Mouse (Mus musculus): ENCODE results near the gene Cxcr6. TPM values are rescaled to one million over a fixed set of nuclear protein-coding genes. Genes with fewer than 3 reads are reported as not detected.

Cxcr6 gene
- total and polyA plus RNA-seq, 3 experiments, result 0.16 to 0.37 TPM; not detected in 1

DNA sequence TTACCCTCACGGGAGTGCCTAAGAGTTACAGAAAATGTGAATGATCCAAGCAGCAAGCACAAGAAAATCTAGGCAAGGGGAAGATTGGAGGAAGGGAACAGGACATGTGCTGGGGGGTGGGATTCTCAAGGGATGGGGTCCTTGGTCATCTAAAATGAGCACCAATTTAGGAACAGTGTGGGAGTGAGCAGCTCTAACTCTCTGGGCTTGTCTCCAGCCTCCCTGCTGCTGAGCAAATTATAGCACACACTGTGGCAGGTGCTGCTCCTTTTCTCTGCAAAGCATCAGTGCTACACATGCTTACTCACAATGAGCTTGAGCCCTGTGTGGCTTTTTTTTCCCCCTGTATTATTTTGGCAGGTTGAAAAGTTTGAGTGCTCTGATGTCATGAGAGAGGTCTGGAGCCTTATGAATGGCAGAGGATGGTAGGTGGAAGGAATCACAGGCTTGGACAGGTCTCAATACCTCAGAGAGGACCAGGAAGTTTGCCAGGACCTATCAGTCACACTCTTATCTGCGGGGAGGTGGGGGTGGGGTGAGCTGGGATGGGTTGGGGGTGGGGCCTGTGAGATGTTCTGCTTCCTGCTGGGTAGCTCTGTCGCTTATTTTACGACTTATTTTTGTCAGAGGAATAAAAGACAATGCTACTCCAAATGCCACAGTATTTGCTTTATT lies 17.3 kb upstream of the Cxcr6 start:
- H3K4me1 ChIP-seq (ENCODE audit: control insufficient read depth, insufficient read depth, low read length), result no peaks in the 10 kb centered on the region
- no peaks in the 10 kb centered on the region for H3K27me3 ChIP-seq (ENCODE audit: control insufficient read depth, insufficient read depth, low read length)
- no peak overlapping the region for H3K9ac ChIP-seq (ENCODE audit: low read depth, low read length)
- H3K79me2 ChIP-seq (replicated peaks; ENCODE audit: control insufficient read depth, insufficient read depth, low read length), result no peaks in the 10 kb centered on the region
- intact Hi-C loops (cut with DNase I), result no loop called here
- no peak overlapping the region for H3K4me3 ChIP-seq
- WGBS, result 54% methylated on average over 4 of the region's 4 CpGs
- H3K27ac ChIP-seq, result no peak overlapping the region
- peaks cover 13% of the 10 kb centered on the region; the same call in 1 of the 2 replicates for H3K36me3 ChIP-seq (ENCODE audit: control insufficient read depth, insufficient read depth, low read length)
- TF ChIP-seq EP300 (IDR thresholded peaks at IDR 0.05; ENCODE audit: insufficient read depth, low read depth, low read length) (no peak), POLR2A (IDR thresholded peaks at IDR 0.05; ENCODE audit: insufficient read depth, low read depth, low read length) (no peak)
- peak in 1 of 2 experiments; percentile 21 for DNase-seq

DNA sequence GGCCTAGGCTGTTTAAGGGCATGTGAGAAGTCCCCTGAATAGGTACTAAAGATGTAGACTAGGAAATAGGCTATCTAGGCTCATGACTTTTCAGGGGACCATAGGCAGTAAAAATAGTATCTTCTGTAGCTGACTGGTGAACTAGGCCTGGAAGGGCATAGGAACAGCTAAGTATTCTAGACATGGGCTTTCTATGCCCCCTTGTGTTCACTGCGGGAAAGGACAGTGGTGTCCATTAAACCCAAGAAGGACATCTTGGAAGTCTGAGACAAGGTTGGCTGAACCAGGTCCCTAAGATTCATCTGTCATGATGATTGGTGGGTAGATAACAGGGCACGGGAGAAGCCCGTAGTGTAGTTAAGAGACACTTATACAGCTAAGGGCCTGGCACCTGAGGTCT lies 10.1 kb upstream of the Cxcr6 start:
- TF ChIP-seq CTCF (IDR thresholded peaks at IDR 0.05) (peak; percentile 84), POLR2A (IDR thresholded peaks at IDR 0.05; ENCODE audit: insufficient read depth, low read depth, low read length) (no peak), EP300 (IDR thresholded peaks at IDR 0.05; ENCODE audit: insufficient read depth, low read depth, low read length) (no peak)
- Histone ChIP-seq H3K36me3 (ENCODE audit: control insufficient read depth, insufficient read depth, low read length) (peaks cover 17% of the 10 kb centered on the region), H3K9ac (ENCODE audit: low read depth, low read length) (no peak overlapping the region), H3K27ac (no peak overlapping the region; the same call in 1 of the 2 replicates), H3K27me3 (ENCODE audit: control insufficient read depth, insufficient read depth, low read length) (no peaks in the 10 kb centered on the region), H3K4me3 (no peak overlapping the region), H3K4me1 (ENCODE audit: control insufficient read depth, insufficient read depth, low read length) (no peaks in the 10 kb centered on the region; the same call in 1 of the 2 replicates), H3K79me2 (replicated peaks; ENCODE audit: control insufficient read depth, insufficient read depth, low read length) (no peaks in the 10 kb centered on the region)
- WGBS, result 42% methylated on average over 3 of the region's 3 CpGs
- intact Hi-C loops (cut with DNase I), result loop anchor here (2.0 kb wide), 2 partner anchors 83 to 157 kb away; no protein-coding TSS in a partner anchor
- DNase-seq, result peak in 1 of 2 experiments; percentile 38

- DNase-seq, result no peak
- H3K4me1 ChIP-seq (ENCODE audit: control insufficient read depth, insufficient read depth, low read length), result peaks cover 7% of the 10 kb centered on the region
- no peak overlapping the region for H3K27ac ChIP-seq
- 91% methylated on average over 1 of the region's 1 CpGs for WGBS
- H3K79me2 ChIP-seq (replicated peaks; ENCODE audit: control insufficient read depth, insufficient read depth, low read length), result no peaks in the 10 kb centered on the region
- TF ChIP-seq POLR2A (IDR thresholded peaks at IDR 0.05; ENCODE audit: insufficient read depth, low read depth, low read length), result no peak
- no peak for TF ChIP-seq EP300 (IDR thresholded peaks at IDR 0.05; ENCODE audit: insufficient read depth, low read depth, low read length)
- no peak for TF ChIP-seq CTCF (IDR thresholded peaks at IDR 0.05)
- peaks cover 34% of the 10 kb centered on the region for H3K36me3 ChIP-seq (ENCODE audit: control insufficient read depth, insufficient read depth, low read length)
- H3K27me3 ChIP-seq (ENCODE audit: control insufficient read depth, insufficient read depth, low read length), result no peaks in the 10 kb centered on the region
- no peak overlapping the region for H3K4me3 ChIP-seq
- intact Hi-C loops (cut with DNase I), result no loop called here
- H3K9ac ChIP-seq (ENCODE audit: low read depth, low read length), result no peak overlapping the region
Observed at GRCm38 (mm10) chr9:123801527-123801926, 4.7 kb upstream of the Cxcr6 start.

GRCm38 (mm10) chr9:123802421-123802820 lies 3.9 kb upstream of the Cxcr6 start:
- Histone ChIP-seq H3K4me1 (ENCODE audit: control insufficient read depth, insufficient read depth, low read length) (peaks cover 7% of the 10 kb centered on the region), H3K9ac (ENCODE audit: low read depth, low read length) (no peak overlapping the region), H3K27me3 (ENCODE audit: control insufficient read depth, insufficient read depth, low read length) (no peaks in the 10 kb centered on the region), H3K36me3 (ENCODE audit: control insufficient read depth, insufficient read depth, low read length) (peaks cover 33% of the 10 kb centered on the region), H3K4me3 (no peak overlapping the region), H3K27ac (no peak overlapping the region), H3K79me2 (replicated peaks; ENCODE audit: control insufficient read depth, insufficient read depth, low read length) (no peaks in the 10 kb centered on the region)
- 69% methylated on average over 2 of the region's 2 CpGs for WGBS
- TF ChIP-seq CTCF (IDR thresholded peaks at IDR 0.05) (no peak), POLR2A (IDR thresholded peaks at IDR 0.05; ENCODE audit: insufficient read depth, low read depth, low read length) (no peak), EP300 (IDR thresholded peaks at IDR 0.05; ENCODE audit: insufficient read depth, low read depth, low read length) (0 out of 2 replicates have a peak, but pooled peaks have one; percentile 21)
- intact Hi-C loops (cut with DNase I), result no loop called here
- DNase-seq, result no peak

- no peak for DNase-seq
- no peaks in the 10 kb centered on the region for H3K27me3 ChIP-seq (ENCODE audit: control insufficient read depth, insufficient read depth, low read length)
- no peak overlapping the region for H3K9ac ChIP-seq (ENCODE audit: low read depth, low read length)
- H3K27ac ChIP-seq, result no peak overlapping the region
- intact Hi-C loops (cut with DNase I), result no loop called here
- peaks cover 7% of the 10 kb centered on the region for H3K4me1 ChIP-seq (ENCODE audit: control insufficient read depth, insufficient read depth, low read length)
- H3K4me3 ChIP-seq, result no peak overlapping the region
- H3K36me3 ChIP-seq (ENCODE audit: control insufficient read depth, insufficient read depth, low read length), result peaks cover 33% of the 10 kb centered on the region
- no peaks in the 10 kb centered on the region for H3K79me2 ChIP-seq (replicated peaks; ENCODE audit: control insufficient read depth, insufficient read depth, low read length)
- no peak for TF ChIP-seq CTCF (IDR thresholded peaks at IDR 0.05)
- TF ChIP-seq EP300 (IDR thresholded peaks at IDR 0.05; ENCODE audit: insufficient read depth, low read depth, low read length), result no peak
- no peak for TF ChIP-seq POLR2A (IDR thresholded peaks at IDR 0.05; ENCODE audit: insufficient read depth, low read depth, low read length)
Observed at GRCm38 (mm10) chr9:123802896-123803295, 3.4 kb upstream of the Cxcr6 start.

DNA sequence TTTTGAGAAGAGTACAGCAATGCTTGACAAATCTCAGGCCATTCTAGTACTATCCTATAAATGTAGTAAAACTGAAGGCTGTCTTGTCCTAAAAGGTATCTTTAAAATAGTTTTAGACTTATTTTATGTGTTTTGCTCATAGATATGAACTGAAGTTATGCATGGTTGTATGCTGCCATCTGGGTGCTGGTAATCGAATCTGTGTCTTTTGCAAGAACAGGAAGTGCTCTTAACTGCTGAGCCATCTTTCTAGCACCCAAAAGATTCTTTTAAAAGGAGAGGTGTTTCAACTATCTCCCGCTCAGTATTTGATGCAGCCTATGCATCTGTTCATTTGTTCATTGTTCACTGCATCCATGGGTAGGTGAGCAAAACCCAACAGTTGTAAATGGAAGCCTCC lies 1.0 kb upstream of the Cxcr6 start:
- Histone ChIP-seq H3K4me3 (no peak overlapping the region), H3K27me3 (ENCODE audit: control insufficient read depth, insufficient read depth, low read length) (no peaks in the 10 kb centered on the region), H3K4me1 (ENCODE audit: control insufficient read depth, insufficient read depth, low read length) (peaks cover 13% of the 10 kb centered on the region), H3K36me3 (ENCODE audit: control insufficient read depth, insufficient read depth, low read length) (peaks cover 41% of the 10 kb centered on the region), H3K79me2 (replicated peaks; ENCODE audit: control insufficient read depth, insufficient read depth, low read length) (no peaks in the 10 kb centered on the region), H3K9ac (ENCODE audit: low read depth, low read length) (no peak overlapping the region), H3K27ac (no peak overlapping the region)
- no peak for DNase-seq
- TF ChIP-seq CTCF (IDR thresholded peaks at IDR 0.05) (no peak), POLR2A (IDR thresholded peaks at IDR 0.05; ENCODE audit: insufficient read depth, low read depth, low read length) (no peak), EP300 (IDR thresholded peaks at IDR 0.05; ENCODE audit: insufficient read depth, low read depth, low read length) (no peak)
- 84% methylated on average over 2 of the region's 2 CpGs for WGBS
- intact Hi-C loops (cut with DNase I), result no loop called here
